26 mouse cellular contexts compared by ENCODE assay signal in genomic region chr4:83274241-83274640, GRCm38 (mm10). TPM values are rescaled to one million over a fixed set of nuclear protein-coding genes. Genes with fewer than 3 reads are reported as not detected.
DNase-seq lines count a peak whose midpoint lies in the region; ATAC-seq and TF ChIP-seq lines count a peak whose summit lies in the region.
"Had no signal": no experiment of that assay in that cellular context is flagged by ENCODE, and none has a peak within 500 bp of the region (broad histone marks: within the 10 kb centered on the region; RNA-seq: fewer than 3 reads in every experiment).

No protein-coding gene starts in this region.

- no peaks in the 10 kb centered on the region for H3K9me3 ChIP-seq in ES-E14 (ENCODE audit: control insufficient read depth, insufficient read depth, low read depth, low read length)
- no peaks in the 10 kb centered on the region for H3K9me3 ChIP-seq in liver, embryonic 14.5 days (ENCODE audit: control insufficient read depth, low read length)
- H3K9me3 ChIP-seq: forebrain, embryonic 12.5 days; intestine, embryonic 15.5 days; limb, embryonic 10.5 days; limb, embryonic 15.5 days; midbrain, embryonic 12.5 days; neural tube, embryonic 12.5 days had no signal

- DNase-seq in left cerebral cortex, adult 2 months (ENCODE audit: extremely low spot score in 1 of 2, low spot score in 2 of 2) = no peak
- DNase-seq in left cerebral cortex, adult 18-20 months (ENCODE audit: low spot score in 2 of 2) = no peak
- no peak for DNase-seq in ES-E14 (ENCODE audit: low read depth, low spot score)
- no peak for DNase-seq in liver, embryonic 14.5 days (ENCODE audit: low read depth in 3 of 3, low spot score in 3 of 3)
- no peak for DNase-seq in adrenal gland, adult 2 months
- DNase-seq: adrenal gland, postnatal 25 days; cerebellum, adult 11-12 months; cerebellum, adult 9-11 months; forebrain, postnatal 0 days; gastrocnemius, postnatal 10 days; kidney, adult 2 months; kidney, postnatal 4 days had no signal

- peaks cover 4 to 12% of the 10 kb centered on the region in 2 experiments; a peak in 2 of 4 replicates for H3K4me1 ChIP-seq in ES-E14 (ENCODE audit: control insufficient read depth in 2 of 2, insufficient read depth in 2 of 2, low read length in 2 of 2, poor library complexity in 1 of 2)
- H3K4me1 ChIP-seq in liver, embryonic 14.5 days (replicated peaks; ENCODE audit: control insufficient read depth in 2 of 2, insufficient read depth in 2 of 2, low read length in 1 of 2) = peaks cover 0 to 14% of the 10 kb centered on the region in 2 experiments; a peak in 2 of 4 replicates
- H3K4me1 ChIP-seq: forebrain, embryonic 12.5 days; intestine, embryonic 15.5 days; limb, embryonic 10.5 days; midbrain, embryonic 12.5 days; neural tube, embryonic 12.5 days had no signal

- peak overlapping the region; percentile 1; the same call in 1 of the 2 replicates for H3K27ac ChIP-seq in left cerebral cortex, adult 2 months
- no peak overlapping the region for H3K27ac ChIP-seq in ES-E14 (ENCODE audit: insufficient read depth, low read depth, low read length, poor library complexity, severe bottlenecking)
- no peak overlapping the region for H3K27ac ChIP-seq in liver, embryonic 14.5 days
- H3K27ac ChIP-seq: forebrain, embryonic 12.5 days; intestine, embryonic 15.5 days; kidney, postnatal 0 days; limb, embryonic 10.5 days; limb, embryonic 15.5 days; midbrain, embryonic 12.5 days; neural tube, embryonic 12.5 days had no signal

- H3K4me2 ChIP-seq in liver, embryonic 14.5 days (ENCODE audit: low read depth) = peak overlapping the region; percentile 64
- H3K4me2 ChIP-seq: forebrain, embryonic 12.5 days; intestine, embryonic 15.5 days; limb, embryonic 15.5 days; midbrain, embryonic 12.5 days; neural tube, embryonic 12.5 days had no signal

- H3K9ac ChIP-seq in ES-E14 (ENCODE audit: insufficient read depth, low read depth, low read length, poor library complexity, severe bottlenecking) = no peak overlapping the region
- no peak overlapping the region for H3K9ac ChIP-seq in liver, embryonic 14.5 days (replicated peaks)
- H3K9ac ChIP-seq: forebrain, embryonic 12.5 days; forebrain, postnatal 0 days; intestine, embryonic 15.5 days; limb, embryonic 15.5 days; midbrain, embryonic 12.5 days; neural tube, embryonic 12.5 days had no signal

- intact Hi-C loops in left cerebral cortex, adult 2 months (cut with DNase I) = no loop called here

- in situ Hi-C loops in ES-E14 (cut with MboI; ENCODE audit: low sequenced_read_pairs in 2 of 2, unreplicated experiment in 2 of 2) = no loop called here

- no peaks in the 10 kb centered on the region for H3K27me3 ChIP-seq in liver, embryonic 14.5 days (ENCODE audit: control insufficient read depth, insufficient read depth, low read length)
- H3K27me3 ChIP-seq: forebrain, embryonic 12.5 days; intestine, embryonic 15.5 days; limb, embryonic 15.5 days; midbrain, embryonic 12.5 days; neural tube, embryonic 12.5 days; Patski had no signal

- H3K36me3 ChIP-seq in ES-E14 (ENCODE audit: control insufficient read depth, insufficient read depth, low read length, poor library complexity, severe bottlenecking) = peaks cover 7% of the 10 kb centered on the region; the same call in 1 of the 2 replicates
- no peaks in the 10 kb centered on the region for H3K36me3 ChIP-seq in liver, embryonic 14.5 days (replicated peaks; ENCODE audit: control insufficient read depth, insufficient read depth, low read depth)
- H3K36me3 ChIP-seq: forebrain, embryonic 12.5 days; G1E; intestine, embryonic 15.5 days; limb, embryonic 10.5 days; limb, embryonic 15.5 days; midbrain, embryonic 12.5 days; neural tube, embryonic 12.5 days had no signal

- WGBS in liver, embryonic 14.5 days (ENCODE audit: insufficient replicate concordance) = 23% methylated on average over 2 of the region's 2 CpGs

- no peak for TF ChIP-seq EP300 in liver, embryonic 14.5 days (IDR thresholded peaks at IDR 0.05; ENCODE audit: low read depth)

- ATAC-seq in liver, embryonic 14.5 days (ENCODE audit: insufficient read depth) = no peak
- ATAC-seq in megakaryocyte progenitor cell, adult 5-6 weeks (replicated peaks; ENCODE audit: poor library complexity) = peak; percentile 2; the same call in 1 of the 2 replicates
- no peak for ATAC-seq in inflammation-experienced regulatory T-cells, adult 6 months
- ATAC-seq in erythroid progenitor cell, adult 5-6 weeks (replicated peaks; ENCODE audit: low FRiP score, poor library complexity, severe bottlenecking) = no peak
- ATAC-seq: forebrain, postnatal 0 days; hindbrain, embryonic 16.5 days; intestine, embryonic 15.5 days; Patski had no signal

- no peak for TF ChIP-seq CTCF in left cerebral cortex, adult 2 months (IDR thresholded peaks at IDR 0.05)
- TF ChIP-seq CTCF in liver, embryonic 14.5 days (IDR thresholded peaks at IDR 0.05; ENCODE audit: low read depth) = no peak

- no peak overlapping the region for H3K4me3 ChIP-seq in left cerebral cortex, adult 2 months
- H3K4me3 ChIP-seq in ES-E14 (ENCODE audit: insufficient read depth in 1 of 2, low read depth in 1 of 2, low read length in 2 of 2, poor library complexity in 1 of 2, severe bottlenecking in 1 of 2) = no peak overlapping the region
- no peak overlapping the region for H3K4me3 ChIP-seq in liver, embryonic 14.5 days (ENCODE audit: insufficient read depth in 1 of 2, low read depth in 2 of 2, low read length in 2 of 2)
- H3K4me3 ChIP-seq: forebrain, embryonic 12.5 days; intestine, embryonic 15.5 days; limb, embryonic 10.5 days; limb, embryonic 15.5 days; midbrain, embryonic 12.5 days; myocyte; neural tube, embryonic 12.5 days had no signal

TF ChIP-seq in ES-E14, 5 proteins besides CTCF, POLR2A, EP300 and RAD21:
- TF ChIP-seq ZNF384 (IDR thresholded peaks at IDR 0.05; ENCODE audit: low read depth, low read length) (no peak), MAFK (IDR thresholded peaks at IDR 0.05; ENCODE audit: insufficient read depth, low read depth, low read length) (peak; percentile 65; the same call in 1 of the 2 replicates), CHD2 (IDR thresholded peaks at IDR 0.05; ENCODE audit: low read depth, low read length) (no peak), ZC3H11A (IDR thresholded peaks at IDR 0.05; ENCODE audit: borderline replicate concordance, low read depth, low read length) (no peak), HCFC1 (IDR thresholded peaks at IDR 0.05; ENCODE audit: borderline replicate concordance, insufficient read depth, low read length) (no peak)
TF ChIP-seq in ES-E14: peak in this region for 1.

RNA-seq across cellular contexts. Expression of gene Ttc39b, which starts 49.8 kb away (rescaled TPM):
- total RNA-seq in left cerebral cortex, adult 2 months (2021) = 10 to 100 TPM; 65.1 to 66.7 TPM
- total RNA-seq in left cerebral cortex, adult 18-20 months (2021) = 10 to 100 TPM; 65.1 to 69.9 TPM
- total RNA-seq in ES-E14 (2012; rRNA removed) = 65.6 and 76.2 TPM in 2 replicates
- polyA plus RNA-seq in liver, embryonic 14.5 days (2012; rRNA removed) = 0.37 and 0.60 TPM in 2 replicates
- 2.1 and 2.9 TPM in 2 replicates for polyA plus RNA-seq in liver, embryonic 14.5 days (2014; fragmentation: Nextera tagmentation; extraction: Ambion mirVana)
- 1.9 and 2.9 TPM in 2 replicates for total RNA-seq in megakaryocyte progenitor cell, adult 5-6 weeks (2015)
- total RNA-seq in megakaryocyte progenitor cell, adult 5-6 weeks (2017) = 1.00 and 3.3 TPM in 2 replicates
- polyA plus RNA-seq in inflammation-experienced regulatory T-cells, adult 6 months (2017; shearing (Covaris generic)) = 100 to 1,000 TPM; 108 to 137 (median 120) TPM
- 0.84 and 1.1 TPM in 2 replicates for total RNA-seq in erythroid progenitor cell, adult 5-6 weeks (2015; ENCODE audit: low replicate concordance)
- 1.0 and 1.4 TPM in 2 replicates for total RNA-seq in erythroid progenitor cell, adult 5-6 weeks (2017; ENCODE audit: low replicate concordance)
- 10 to 100 TPM; 17.9 to 18.2 TPM for total RNA-seq in adrenal gland, adult 2 months (2021)
- 1.3 and 1.5 TPM in 2 replicates for polyA plus RNA-seq in adrenal gland, adult 2 months (2012; rRNA removed)
- polyA plus RNA-seq: G1E had no signal

Comparison
In these comparisons a context has a peak if more than half of its experiments do, and no peak if none do; other contexts are left out.
1. RNA of gene Ttc39b, which starts 49.8 kb away (total RNA-seq): 65.1 to 69.9 TPM in left cerebral cortex, adult 18-20 months, 65.1 to 66.7 TPM in left cerebral cortex, adult 2 months, 65.6 to 76.2 TPM in ES-E14 and 17.9 to 18.2 TPM in adrenal gland, adult 2 months; 1.00 to 3.3 TPM in megakaryocyte progenitor cell, adult 5-6 weeks and 0.84 to 1.4 TPM in erythroid progenitor cell, adult 5-6 weeks; every median in the first group is over 4 times any median in the second.